Mouse (Mus musculus) activated CD4-positive, CD25-positive, alpha-beta regulatory T cell, adult 4 months (primary cell): ENCODE data around the gene Tmem102. TPM values are rescaled to one million over a fixed set of nuclear protein-coding genes. Genes with fewer than 3 reads are reported as not detected.
A peak's percentile ranks its signal among the peaks of the same experiment; 100 is the strongest.

Source experiments
- ATAC-seq: one replicate; pipeline ENCODE4 v1.8.0; 2017
- polyA plus RNA-seq, 2 experiments: library from polyadenylated mRNA; unstranded; fragments of 100-300 nt; shearing (Covaris generic); gene quantifications; one replicate each; pipeline ENCODE4 v1.2.1; 2017

Tmem102 gene
- polyA plus RNA-seq, result not detected

- ATAC-seq, result no peak
These were observed at the start of gene Tmem102 for GRCm38 (mm10) chr11:69804972-69805909. Gene Tmem102 (minus strand): TSS chr11:69805624.

- ATAC-seq, result no peak
These were observed 49.3 kb upstream of the Tmem102 start for GRCm38 (mm10) chr11:69854680-69855079.

GRCm38 (mm10) chr11:69853994-69854393 is 48.6 kb upstream of the Tmem102 start:
- ATAC-seq, result no peak

GRCm38 (mm10) chr11:69850754-69851153 is 45.3 kb upstream of the Tmem102 start:
- no peak for ATAC-seq

GRCm38 (mm10) chr11:69849884-69850283 is 44.5 kb upstream of the Tmem102 start:
- ATAC-seq, result no peak

- no peak for ATAC-seq
These were observed 43.7 kb upstream of the Tmem102 start for GRCm38 (mm10) chr11:69849128-69849527.

GRCm38 (mm10) chr11:69848021-69848420 is 42.6 kb upstream of the Tmem102 start:
- no peak for ATAC-seq

- peak; percentile 50 for ATAC-seq
These were observed 41.6 kb upstream of the Tmem102 start for GRCm38 (mm10) chr11:69846738-69847688.

- peak; percentile 80 for ATAC-seq
These were observed 40.8 kb upstream of the Tmem102 start, which contains the start of gene Plscr3 for GRCm38 (mm10) chr11:69846198-69846680. Gene Plscr3 (plus strand): TSS chr11:69846376.

GRCm38 (mm10) chr11:69838714-69839104 is 33.3 kb upstream of the Tmem102 start:
- peak; percentile 16 for ATAC-seq

- ATAC-seq, result peak; percentile 87
These were observed 32.7 kb upstream of the Tmem102 start, which contains the start of gene Tmem256 for GRCm38 (mm10) chr11:69837952-69838713. Gene Tmem256 (plus strand): TSS chr11:69838514.

- no peak for ATAC-seq
These were observed 32.2 kb upstream of the Tmem102 start, which contains the start of gene Nlgn2 for GRCm38 (mm10) chr11:69837604-69837951. Gene Nlgn2 (minus strand): TSS chr11:69837784.

GRCm38 (mm10) chr11:69836703-69837576 is 31.5 kb upstream of the Tmem102 start:
- ATAC-seq, result no peak

- no peak for ATAC-seq
These were observed 30.5 kb upstream of the Tmem102 start for GRCm38 (mm10) chr11:69835966-69836335.

GRCm38 (mm10) chr11:69835326-69835965 is 30.0 kb upstream of the Tmem102 start:
- ATAC-seq, result no peak

GRCm38 (mm10) chr11:69834001-69834549 is 28.7 kb upstream of the Tmem102 start:
- peak; percentile 9 for ATAC-seq

- no peak for ATAC-seq
These were observed 28.1 kb upstream of the Tmem102 start for GRCm38 (mm10) chr11:69833554-69833953.

- ATAC-seq, result no peak
These were observed 23.4 kb upstream of the Tmem102 start for GRCm38 (mm10) chr11:69828832-69829231.

GRCm38 (mm10) chr11:69823456-69823855 is 18.0 kb upstream of the Tmem102 start:
- ATAC-seq, result no peak

- ATAC-seq, result no peak
These were observed 16.7 kb upstream of the Tmem102 start, which contains the start of gene Spem1 for GRCm38 (mm10) chr11:69822080-69822479. Gene Spem1 (minus strand): TSS chr11:69822180.
